Mouse (Mus musculus): ENCODE measurements around the gene Cmah. TPM values are rescaled to one million over a fixed set of nuclear protein-coding genes. Genes with fewer than 3 reads are reported as not detected.
A peak's percentile ranks its signal among the peaks of the same experiment; 100 is the strongest.

The Cmah gene
- total RNA-seq (2021): 1 to 10 TPM in 1 of 2 experiments, under 1 TPM in 1; 0.70 to 1.0 TPM

DNA sequence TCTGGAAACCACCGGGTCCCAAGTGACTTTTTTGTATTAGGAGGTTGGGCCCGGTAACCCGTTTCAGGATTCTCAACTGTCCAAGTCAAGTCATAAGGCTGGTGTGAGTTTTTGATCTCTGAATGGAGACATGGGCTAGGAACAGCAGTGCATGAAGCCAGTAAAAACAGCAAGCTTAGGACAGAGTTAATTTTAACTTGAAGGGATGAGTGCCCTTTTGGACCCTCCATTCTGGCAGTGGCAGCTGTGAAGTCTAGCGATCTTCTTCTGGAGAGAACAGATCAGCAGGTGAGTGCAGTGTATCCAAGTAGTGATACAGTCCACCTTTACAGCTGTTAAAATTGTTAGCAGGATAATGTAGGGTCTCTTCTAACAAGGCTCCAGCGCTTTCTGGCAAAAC is at the start of gene Cmah:
Cmah (plus strand) TSS at position 204 of the 400 bp plus-strand sequence.
- DNase-seq: no peak

DNA sequence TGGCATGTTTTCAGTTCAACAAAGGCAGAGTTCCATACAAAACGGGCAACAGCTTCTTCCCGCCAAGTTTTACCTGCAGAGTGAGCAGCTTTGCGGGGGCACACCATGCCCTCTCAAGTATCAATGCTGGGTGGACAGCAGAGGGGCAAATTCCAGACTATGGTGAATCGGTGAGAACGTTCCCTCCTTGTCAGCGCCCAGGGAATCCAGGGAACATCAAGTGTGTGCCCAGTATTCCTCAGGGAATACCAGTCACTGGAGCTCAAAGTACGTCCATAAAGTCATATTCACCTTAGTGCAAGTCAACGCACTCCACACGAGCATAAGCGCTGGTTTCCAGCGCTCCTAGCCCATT is 47.8 kb upstream of the Cmah start:
- no peak for DNase-seq

DNA sequence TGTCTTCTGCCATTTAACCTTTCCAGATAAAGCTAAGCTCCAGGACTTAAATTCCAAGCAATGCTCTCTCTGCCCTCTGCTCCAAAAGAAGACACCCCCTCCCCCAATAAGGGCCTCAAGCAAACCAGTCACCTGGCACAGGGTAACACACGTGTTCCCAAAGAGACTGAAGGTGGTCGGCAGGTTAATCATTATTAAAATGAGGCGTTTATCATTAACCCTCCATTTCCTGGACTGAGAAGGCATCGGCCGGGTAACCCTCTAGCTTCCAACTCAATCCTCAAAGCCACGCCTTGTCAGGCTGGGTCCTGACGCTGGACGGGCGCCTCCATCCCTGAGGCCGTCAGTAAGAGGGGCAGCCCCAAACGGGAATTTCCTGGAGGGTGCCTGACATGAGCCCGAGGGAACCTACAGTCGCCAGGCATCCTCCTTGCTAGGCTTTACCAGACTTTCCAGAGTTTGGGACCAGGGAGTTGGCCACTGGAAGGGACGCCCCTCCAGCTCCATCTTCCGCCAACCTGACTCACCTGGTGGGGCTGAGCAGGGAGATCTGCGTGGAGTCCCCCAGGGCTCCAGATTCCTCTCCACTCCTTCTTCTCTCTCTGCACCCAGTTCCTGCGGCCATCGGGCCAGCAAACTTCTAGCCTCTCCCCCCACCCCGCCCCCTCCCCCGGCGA is 47.3 kb upstream of the Cmah start:
- DNase-seq: peak; percentile 12

DNA sequence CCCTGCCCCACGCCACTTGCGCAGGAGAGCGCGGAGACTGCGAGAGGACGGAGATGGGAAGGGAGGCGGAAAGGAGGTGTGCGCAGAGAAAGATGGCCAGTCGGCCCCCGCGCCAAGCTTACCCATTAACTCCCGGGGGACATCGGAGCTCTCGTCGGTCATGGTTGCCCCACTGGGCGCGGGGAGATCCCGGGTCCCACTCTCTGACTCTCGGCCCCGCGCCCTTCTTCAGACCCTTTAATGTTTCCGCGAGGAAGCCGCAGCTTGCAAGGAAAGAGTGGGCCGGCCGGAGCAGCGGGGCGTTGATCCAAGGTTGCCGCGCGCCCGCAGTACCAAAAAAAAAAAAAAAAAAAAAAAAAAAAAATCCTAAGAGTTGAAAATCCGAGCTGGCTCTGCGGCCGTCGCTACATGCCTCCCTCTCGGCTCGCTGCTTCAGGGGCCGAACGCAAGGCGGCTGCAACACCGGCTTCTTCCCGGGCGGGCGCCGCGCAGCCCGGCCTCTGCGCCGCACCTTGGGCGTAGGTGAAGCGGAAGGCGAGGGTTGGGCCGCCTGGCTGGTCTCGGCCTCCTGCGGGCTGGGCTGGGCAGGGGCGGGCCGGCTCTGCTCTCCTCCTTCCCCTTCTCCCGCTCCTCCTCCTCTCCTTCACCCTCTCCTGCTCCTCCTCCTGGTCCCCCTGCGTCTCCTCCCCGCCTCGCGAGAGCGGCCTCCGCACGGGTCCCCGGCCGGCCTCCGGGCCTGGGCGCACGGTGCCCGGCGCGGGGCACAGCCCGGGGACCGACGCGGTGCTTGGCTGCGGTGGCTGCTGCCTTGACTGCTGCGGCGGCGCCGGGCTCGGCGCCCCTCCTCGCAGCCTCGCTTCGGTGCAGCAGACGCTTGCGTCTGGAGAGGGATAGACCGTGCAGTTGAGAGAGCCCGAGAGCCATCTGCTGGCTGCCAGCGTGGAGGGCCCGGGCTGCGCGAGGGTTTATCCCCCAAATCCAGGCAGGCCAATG is 46.5 kb upstream of the Cmah start, which contains the start of gene Carmil1:
Carmil1 (minus strand) TSS at position 357 of the 993 bp plus-strand sequence.
- peak; percentile 81 for DNase-seq

DNA sequence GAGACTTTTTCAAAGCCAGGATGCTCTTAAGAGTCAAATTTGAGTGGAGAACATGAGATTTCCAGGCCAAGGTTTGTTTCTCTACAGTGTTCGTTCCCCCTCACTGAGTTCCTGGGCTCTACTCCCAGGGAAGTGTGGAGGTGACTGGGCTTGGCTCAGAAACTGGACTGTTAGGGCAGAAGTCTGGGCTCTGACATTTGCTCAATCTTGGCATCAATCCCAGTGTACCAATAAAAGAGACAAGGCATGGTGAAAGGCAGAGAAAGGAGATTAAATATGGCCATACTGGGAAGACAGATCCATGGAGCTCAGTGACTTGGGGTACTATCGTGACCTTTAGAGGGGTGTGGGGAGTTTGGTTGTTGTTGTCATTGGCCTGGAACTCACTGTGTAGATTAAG is 39.8 kb upstream of the Cmah start:
- DNase-seq: no peak

- peak; percentile 55 for DNase-seq
Observed at GRCm38 (mm10) chr13:24297252-24297651, 30.0 kb upstream of the Cmah start.

DNA sequence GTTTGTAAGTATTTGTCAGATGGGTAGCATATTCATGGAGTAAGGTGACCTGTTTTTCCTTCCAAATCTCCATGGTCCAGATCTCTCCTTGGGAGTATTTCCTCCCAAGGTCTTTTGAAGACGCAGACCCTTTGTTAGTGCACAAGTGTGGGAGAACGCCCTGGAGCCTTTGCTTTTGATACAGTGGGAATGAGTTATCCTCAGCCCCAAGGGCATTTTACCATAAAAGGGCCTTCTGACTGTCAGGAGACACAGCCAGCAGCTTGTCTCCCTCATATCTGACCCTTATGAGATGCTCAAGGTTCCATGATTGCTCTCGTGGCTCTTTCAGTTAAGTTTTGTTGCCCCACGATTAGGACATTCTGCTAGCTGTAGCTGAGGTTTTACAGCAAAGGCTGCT is 21.7 kb upstream of the Cmah start:
- no peak for DNase-seq

GRCm38 (mm10) chr13:24306248-24306647 is 21.0 kb upstream of the Cmah start:
- no peak for DNase-seq

DNA sequence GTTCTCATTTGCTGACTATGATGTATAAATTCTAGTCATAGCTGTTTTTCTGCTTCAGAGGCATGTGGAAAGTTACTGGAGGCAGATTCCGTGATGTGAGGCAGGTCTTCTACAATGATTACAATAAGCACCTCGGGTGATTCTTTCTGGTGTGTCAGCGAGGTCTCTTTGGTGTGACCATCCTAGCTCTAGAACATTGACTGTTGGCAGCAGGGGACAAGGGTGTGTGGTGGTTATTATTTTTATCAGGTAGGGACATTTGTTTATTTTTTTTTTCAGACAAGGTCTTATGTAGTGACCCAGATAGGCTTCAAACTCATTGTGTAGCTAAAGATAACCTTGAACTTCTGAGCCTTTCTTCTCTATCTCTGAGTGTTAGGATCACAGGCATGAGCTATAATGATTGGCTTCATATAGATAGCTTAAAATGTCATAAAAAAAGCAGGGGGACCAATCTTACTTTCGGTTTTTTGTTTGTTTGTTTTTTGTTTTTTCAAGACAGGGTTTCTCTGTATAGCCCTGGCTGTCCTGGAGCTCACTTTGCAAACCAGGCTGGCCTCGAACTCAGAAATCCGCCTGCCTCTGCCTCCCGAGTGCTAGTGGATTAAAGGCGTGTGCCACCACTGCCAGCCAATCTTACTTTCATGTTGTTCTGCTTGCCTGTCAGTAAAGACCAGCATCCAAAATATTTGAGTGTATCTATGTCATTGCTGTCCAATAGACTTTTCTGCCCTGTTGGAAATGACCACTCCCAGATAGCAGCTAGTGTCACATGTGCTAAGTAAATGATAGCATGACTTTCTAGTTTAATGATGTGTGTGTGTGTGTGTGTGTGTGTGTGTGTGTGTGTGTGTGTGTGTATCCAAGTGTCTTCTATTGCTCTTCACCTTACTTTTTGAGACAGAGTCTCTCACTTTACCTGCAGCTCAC is 15.9 kb upstream of the Cmah start:
- no peak for DNase-seq

GRCm38 (mm10) chr13:24316563-24316962 is 10.6 kb upstream of the Cmah start:
- DNase-seq: no peak

- peak; percentile 25 for DNase-seq
Observed at GRCm38 (mm10) chr13:24318618-24319017, 8.6 kb upstream of the Cmah start.

GRCm38 (mm10) chr13:24321313-24321712 is 5.9 kb upstream of the Cmah start:
- DNase-seq: no peak

GRCm38 (mm10) chr13:24328036-24328817 is 1.0 kb downstream of the Cmah start:
- no peak for DNase-seq

GRCm38 (mm10) chr13:24330128-24330527 is 2.9 kb downstream of the Cmah start:
- DNase-seq: no peak

- no peak for DNase-seq
Observed at GRCm38 (mm10) chr13:24330836-24331523, 3.8 kb downstream of the Cmah start.

- DNase-seq: no peak
Observed at GRCm38 (mm10) chr13:24332537-24332936, 5.3 kb downstream of the Cmah start.

DNA sequence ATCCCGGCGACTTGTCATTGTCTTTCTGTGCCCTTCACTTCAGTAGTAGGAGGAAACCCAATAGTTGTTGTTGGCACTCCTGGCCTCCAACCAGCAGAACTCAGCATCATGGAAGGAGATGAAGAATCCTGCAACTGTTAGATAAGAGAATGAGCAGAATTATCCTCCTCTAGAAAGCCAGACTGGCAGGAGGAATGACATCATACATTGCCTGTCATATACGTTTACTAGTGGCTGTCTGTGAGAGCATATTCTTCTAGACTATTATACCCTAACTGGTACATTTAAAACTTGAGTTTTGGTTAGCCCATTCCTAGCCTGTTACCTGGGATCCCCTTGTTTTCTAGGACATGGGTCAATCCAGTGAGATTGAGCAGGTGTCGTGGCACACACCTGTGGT is 9.6 kb downstream of the Cmah start:
- no peak for DNase-seq

DNA sequence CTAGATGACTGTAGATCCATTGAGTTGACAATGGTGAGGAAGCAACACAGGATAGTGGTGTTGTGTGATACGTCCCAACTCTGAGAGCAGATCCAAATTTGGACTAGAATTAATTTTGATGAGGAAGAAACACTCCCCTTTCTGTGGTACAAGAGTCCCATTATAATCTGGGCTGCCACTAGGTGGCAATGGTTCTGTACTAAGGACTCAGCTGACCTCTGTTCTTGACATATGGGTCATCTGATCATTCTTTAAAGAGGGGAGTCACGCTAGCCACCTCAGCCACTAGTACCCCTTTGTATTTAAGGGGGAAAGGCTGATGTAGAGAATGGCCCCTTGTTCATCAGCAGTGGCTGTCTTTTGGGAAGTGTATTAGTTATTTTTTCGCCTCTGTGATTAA is 10.7 kb downstream of the Cmah start:
- peak; percentile 46 for DNase-seq

DNA sequence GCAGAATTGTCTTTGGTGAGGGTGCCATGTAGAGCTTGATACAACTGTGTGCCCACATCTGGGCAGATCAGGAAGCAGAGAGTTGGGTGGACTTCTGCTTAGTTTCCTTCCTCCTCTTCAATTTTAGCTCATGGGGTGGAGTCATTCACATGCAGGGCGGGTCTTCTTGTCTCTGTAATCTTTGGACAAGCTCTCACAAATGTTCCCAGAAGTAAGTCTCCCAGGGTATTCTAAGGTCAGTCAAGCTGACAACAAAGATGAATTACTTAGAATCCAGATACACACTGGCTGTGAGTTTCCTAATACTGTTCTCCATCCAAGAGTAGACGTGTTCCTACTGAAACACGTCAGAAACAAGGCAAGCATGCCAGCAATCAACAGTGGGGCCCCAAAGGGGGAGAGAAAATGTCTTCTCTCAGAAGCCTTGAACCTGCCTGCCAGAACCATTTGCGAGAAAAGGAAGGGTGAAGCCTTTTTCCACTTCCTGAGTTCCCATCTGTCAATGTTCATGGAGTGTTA is 11.2 kb downstream of the Cmah start:
- peak; percentile 39 for DNase-seq

DNA sequence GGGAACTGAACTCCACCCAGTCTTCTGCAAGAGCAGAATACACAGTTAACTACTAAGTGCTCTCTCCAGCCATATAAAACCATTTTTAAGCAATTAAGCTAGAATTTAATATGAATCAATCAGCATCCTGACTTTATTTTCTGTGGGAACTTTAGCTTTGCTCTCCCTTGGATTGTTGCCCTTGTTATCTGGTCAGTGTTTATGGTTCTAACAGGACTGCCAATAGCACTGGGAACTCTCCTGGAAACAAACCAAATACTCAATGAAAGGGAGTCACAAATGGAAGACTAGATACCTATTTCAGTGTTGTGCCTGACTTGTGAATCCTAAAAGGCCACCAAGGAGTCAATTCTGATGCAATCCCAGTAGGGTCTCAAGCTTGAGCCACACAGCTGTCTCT is 12.7 kb downstream of the Cmah start:
- DNase-seq: no peak

DNA sequence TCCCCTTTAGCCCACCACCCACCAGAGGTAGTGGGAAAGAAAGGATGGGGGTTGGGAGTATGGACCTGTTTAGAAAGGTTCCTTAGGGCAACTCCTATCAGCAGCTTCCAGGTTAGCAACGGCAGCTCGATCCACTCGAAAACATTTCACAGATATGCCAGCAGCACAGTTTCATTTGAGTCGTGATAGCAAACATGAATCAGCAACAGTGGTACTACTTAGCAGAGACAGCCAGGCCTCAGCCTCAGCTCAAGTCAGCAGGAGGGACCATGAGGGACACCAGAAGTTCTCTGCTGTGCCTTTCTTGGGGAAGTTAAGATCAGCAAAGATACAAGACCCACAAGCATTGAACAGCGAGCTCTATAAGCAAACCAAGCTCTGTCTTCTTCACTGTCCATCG is 13.3 kb downstream of the Cmah start:
- no peak for DNase-seq

All from heart, postnatal 4 days (tissue).